Mouse (Mus musculus) megakaryocyte, embryonic 14.5 days (primary cell): Measurements from ENCODE around the gene Zfp784.

Experiments
- FLI1 ChIP-seq: IDR thresholded peaks from 2 replicates; pipeline ENCODE4 v1.6.1; 2012; ENCODE audit warnings: low read length, inconsistent platforms, mixed read lengths
- GATA1 ChIP-seq: IDR thresholded peaks from 3 replicates; pipeline ENCODE4 v1.6.1; 2012; ENCODE audit warnings: mixed read lengths, low read length, inconsistent platforms, borderline replicate concordance

DNA sequence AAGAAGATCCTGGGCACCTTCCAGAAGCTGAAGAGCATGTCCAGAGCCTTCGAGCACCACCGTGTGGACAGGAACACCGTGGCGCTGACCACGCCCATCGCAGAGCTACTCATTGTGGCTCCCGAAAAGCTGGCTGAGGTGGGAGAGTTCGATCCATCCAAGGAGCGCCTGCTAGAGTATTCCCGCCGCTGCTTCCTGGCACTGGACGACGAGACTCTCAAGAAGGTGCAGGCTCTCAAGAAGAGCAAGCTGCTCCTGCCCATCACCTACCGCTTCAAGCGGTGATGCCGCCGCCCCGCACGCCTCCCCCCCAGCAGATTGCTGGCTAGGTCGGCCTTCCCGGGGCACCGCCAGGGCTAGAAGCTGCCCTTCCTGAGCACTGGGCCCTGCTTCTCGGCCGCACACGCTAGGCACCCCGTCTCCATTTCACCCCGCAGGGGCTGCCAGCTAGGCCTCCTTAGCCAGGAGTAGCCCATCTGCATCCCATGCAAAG is 22.0 kb upstream of the Zfp784 start:
- no peak for TF ChIP-seq GATA1
- no peak for TF ChIP-seq FLI1
